Comparison of ENCODE assay signal across 8 mouse cellular contexts in the genomic region with DNA sequence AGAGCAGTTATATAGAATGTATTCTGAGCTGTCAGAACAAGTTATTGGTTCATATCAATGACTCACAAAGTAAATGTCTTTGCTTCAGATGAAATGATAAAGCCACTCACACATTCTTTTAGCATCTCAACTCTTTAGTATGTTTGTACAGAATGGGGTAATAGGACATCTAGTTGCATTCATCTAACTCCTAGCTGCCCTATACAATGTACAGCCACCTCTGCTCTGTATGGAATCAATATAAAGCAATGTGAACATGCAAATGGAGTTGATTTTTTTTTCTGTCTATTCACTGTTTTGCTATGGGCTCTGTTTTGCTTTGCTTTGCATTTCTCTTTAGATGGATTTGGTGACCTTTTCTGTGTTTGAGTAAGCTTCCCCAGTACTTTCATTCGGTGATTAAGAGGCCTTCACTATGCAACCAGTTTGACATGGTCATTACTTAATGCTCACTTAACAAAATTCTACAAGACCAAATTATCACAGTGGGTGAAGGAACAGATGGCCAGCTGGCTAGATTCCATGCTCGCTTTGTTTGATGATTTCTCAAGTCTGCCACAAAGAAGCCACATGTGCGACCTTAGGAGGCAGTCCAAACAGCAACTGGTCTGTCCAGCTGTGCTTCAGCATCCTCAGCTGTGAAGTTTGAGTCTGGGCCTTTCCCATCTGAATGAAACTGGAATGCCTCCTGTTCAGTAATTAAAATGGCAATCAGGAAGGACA.
DNase-seq lines count a peak whose midpoint lies in the region; ATAC-seq lines count a peak whose summit lies in the region.

No protein-coding gene starts in this region.

- no peak overlapping the region for H3K27ac ChIP-seq in kidney, embryonic 16.5 days (ENCODE audit: low read length)
- H3K27ac ChIP-seq in forebrain, embryonic 10.5 days: no peak overlapping the region
- no peak overlapping the region for H3K27ac ChIP-seq in lung, embryonic 15.5 days

- WGBS in kidney, embryonic 16.5 days: 45% methylated on average over 3 of the region's 3 CpGs
- WGBS in forebrain, embryonic 10.5 days: 55% methylated on average over 3 of the region's 3 CpGs
- WGBS in lung, embryonic 15.5 days: 23% methylated on average over 3 of the region's 3 CpGs

- DNase-seq in kidney, postnatal 25 days: no peak
- DNase-seq in 416B (ENCODE audit: low read depth): peak; percentile 7
- peak; percentile 15 for DNase-seq in forebrain, embryonic 10.5 days (ENCODE audit: extremely low spot score, low spot score)
- DNase-seq in testis, postnatal 14 days (ENCODE audit: low spot score): no peak

- ATAC-seq in kidney, embryonic 16.5 days (ENCODE audit: low FRiP score, low TSS enrichment): peak; percentile 27; the same call in 1 of the 2 replicates
- peak; percentile 96 for ATAC-seq in lung, embryonic 15.5 days (ENCODE audit: borderline replicate concordance, extremely low read depth, low FRiP score, low TSS enrichment)
- no peak for ATAC-seq in CD4-positive, CD25-positive, alpha-beta regulatory T cell, adult 4 months
- ATAC-seq in monocyte, adult 5-6 weeks (replicated peaks; ENCODE audit: insufficient number of reproducible peaks, low FRiP score, low TSS enrichment, poor library complexity, severe bottlenecking): no peak

- no peaks in the 10 kb centered on the region for H3K4me1 ChIP-seq in kidney, embryonic 16.5 days (ENCODE audit: insufficient read depth, low read length)
- H3K4me1 ChIP-seq in forebrain, embryonic 10.5 days: peaks cover 5% of the 10 kb centered on the region; the same call in 1 of the 2 replicates
- H3K4me1 ChIP-seq in lung, embryonic 15.5 days: 0 out of 2 replicates have a peak, but pooled peaks cover 3% of the 10 kb centered on the region

- H3K27me3 ChIP-seq in kidney, embryonic 16.5 days (ENCODE audit: insufficient read depth, low read length): no peaks in the 10 kb centered on the region
- H3K27me3 ChIP-seq in forebrain, embryonic 10.5 days (ENCODE audit: poor library complexity, severe bottlenecking): no peaks in the 10 kb centered on the region
- H3K27me3 ChIP-seq in lung, embryonic 15.5 days: no peaks in the 10 kb centered on the region

- no peak overlapping the region for H3K4me2 ChIP-seq in kidney, embryonic 16.5 days (replicated peaks; ENCODE audit: low read depth, low read length)
- no peak overlapping the region for H3K4me2 ChIP-seq in lung, embryonic 15.5 days

- H3K36me3 ChIP-seq in kidney, embryonic 16.5 days (ENCODE audit: insufficient read depth, low read length): no peaks in the 10 kb centered on the region
- H3K36me3 ChIP-seq in forebrain, embryonic 10.5 days (replicated peaks): no peaks in the 10 kb centered on the region
- H3K36me3 ChIP-seq in lung, embryonic 15.5 days: no peaks in the 10 kb centered on the region

- no peak overlapping the region for H3K9ac ChIP-seq in kidney, embryonic 16.5 days (replicated peaks; ENCODE audit: low read length)
- H3K9ac ChIP-seq in lung, embryonic 15.5 days: no peak overlapping the region

- no peaks in the 10 kb centered on the region for H3K9me3 ChIP-seq in kidney, embryonic 16.5 days (ENCODE audit: low read length)
- H3K9me3 ChIP-seq in forebrain, embryonic 10.5 days: no peaks in the 10 kb centered on the region
- H3K9me3 ChIP-seq in lung, embryonic 15.5 days: no peaks in the 10 kb centered on the region

- no peak overlapping the region for H3K4me3 ChIP-seq in kidney, embryonic 16.5 days (ENCODE audit: low read length)
- no peak overlapping the region for H3K4me3 ChIP-seq in forebrain, embryonic 10.5 days
- no peak overlapping the region for H3K4me3 ChIP-seq in lung, embryonic 15.5 days

Comparison
In these comparisons a context has a peak if more than half of its experiments do, and no peak if none do; other contexts are left out.
1. ATAC-seq: peak in kidney, embryonic 16.5 days (single experiment) and lung, embryonic 15.5 days (single experiment); none in CD4-positive, CD25-positive, alpha-beta regulatory T cell, adult 4 months (single experiment) and monocyte, adult 5-6 weeks (single experiment).
2. DNase-seq: peak in 416B (single experiment) and forebrain, embryonic 10.5 days (single experiment); none in kidney, postnatal 25 days (0 of 2) and testis, postnatal 14 days (single experiment).